Mouse (Mus musculus) liver, adult 10 weeks (tissue): ENCODE results near the gene Gm3269. TPM values are rescaled to one million over a fixed set of nuclear protein-coding genes. Genes with fewer than 3 reads are reported as not detected.

Experiments
- polyA plus RNA-seq: library from polyadenylated mRNA; stranded (reverse); fragments of 350-450 nt; fragmentation: Illumina TruSeq; extraction: RNeasy Lipid Tissue Mini Kit (QIAGEN cat#74804); gene quantifications from one replicate; pipeline ENCODE4 v1.2.3, GENCODE M21; 2014; ENCODE audit warnings: low read depth, low replicate concordance

The Gm3269 gene
- polyA plus RNA-seq: not detected

GRCm38 (mm10) chr14:4837806-4838205, at the start of gene Gm3269:
Gm3269 (plus strand) TSS chr14:4838106.

GRCm38 (mm10) chr14:4855299-4855980, 17.5 kb downstream of the Gm3269 start, which contains the start of gene Gm3264:
Gm3264 (plus strand) TSS chr14:4855576.

GRCm38 (mm10) chr14:4892116-4892515, 54.2 kb downstream of the Gm3269 start, which contains the start of gene Gm3278:
Gm3278 (plus strand) TSS chr14:4892416.

Other genes starting within 250 kb of the Gm3269 start
- not detected for gene Gm8159, start 205.8 kb upstream of the Gm3269 start, polyA plus RNA-seq
- gene Gm3239, start 173.9 kb upstream of the Gm3269 start, polyA plus RNA-seq: not detected
- gene Gm7876, start 128.9 kb upstream of the Gm3269 start, polyA plus RNA-seq: not detected
- not detected for gene Gm3252, start 111.3 kb upstream of the Gm3269 start, polyA plus RNA-seq
- not detected for gene Gm9602, start 61.8 kb upstream of the Gm3269 start, polyA plus RNA-seq
- not detected for gene Gm3264, start 17.5 kb downstream of the Gm3269 start, polyA plus RNA-seq
- not detected for gene Gm3278, start 54.3 kb downstream of the Gm3269 start, polyA plus RNA-seq
- not detected for gene Gm8297, start 145.8 kb downstream of the Gm3269 start, polyA plus RNA-seq
- gene Gm3298, start 177.8 kb downstream of the Gm3269 start, polyA plus RNA-seq: not detected
- not detected for gene 4930555G01Rik, start 212.5 kb downstream of the Gm3269 start, polyA plus RNA-seq
- not detected for gene Gm8281, start 232.9 kb downstream of the Gm3269 start, polyA plus RNA-seq